Comparison of ENCODE assay signal across 8 mouse cellular contexts in genomic region chr7:48138248-48138702, GRCm38 (mm10). TPM values are rescaled to one million over a fixed set of nuclear protein-coding genes. Genes with fewer than 3 reads are reported as not detected.
A peak's percentile ranks its signal among the peaks of the same experiment; 100 is the strongest.
DNase-seq lines count a peak whose midpoint lies in the region; ATAC-seq and TF ChIP-seq lines count a peak whose summit lies in the region.

No protein-coding gene starts in this region.

- peak overlapping the region; percentile 62 for H3K4me3 ChIP-seq in embryonic facial prominence, embryonic 12.5 days
- H3K4me3 ChIP-seq in limb, embryonic 10.5 days: peak overlapping the region; percentile 65
- H3K4me3 ChIP-seq in stomach, postnatal 0 days (ENCODE audit: low read depth, low read length): peak overlapping the region; percentile 59

- intact Hi-C loops in heart, postnatal 14 days (cut with DNase I): no loop called here

- TF ChIP-seq CTCF in stomach, postnatal 0 days (IDR thresholded peaks at IDR 0.05; ENCODE audit: low read depth): peak; percentile 78

- ATAC-seq in embryonic facial prominence, embryonic 12.5 days (ENCODE audit: insufficient number of reproducible peaks, insufficient read depth, low FRiP score, low TSS enrichment): no peak
- peak; percentile 55; the same call in 1 of the 2 replicates for ATAC-seq in stomach, postnatal 0 days (ENCODE audit: low FRiP score, low TSS enrichment)
- no peak for ATAC-seq in cerebellum, adult (ENCODE audit: insufficient number of reproducible peaks, low FRiP score, low TSS enrichment)

- no peaks in the 10 kb centered on the region for H3K27me3 ChIP-seq in embryonic facial prominence, embryonic 12.5 days
- H3K27me3 ChIP-seq in limb, embryonic 10.5 days (ENCODE audit: low read depth, poor library complexity, severe bottlenecking): no peaks in the 10 kb centered on the region
- no peaks in the 10 kb centered on the region for H3K27me3 ChIP-seq in stomach, postnatal 0 days (ENCODE audit: control insufficient read depth, insufficient read depth, low read length)

- 2% methylated on average over 17 of the region's 17 CpGs for WGBS in embryonic facial prominence, embryonic 12.5 days
- WGBS in limb, embryonic 10.5 days: 3% methylated on average over 17 of the region's 17 CpGs
- WGBS in stomach, postnatal 0 days: 1% methylated on average over 17 of the region's 17 CpGs

- H3K4me1 ChIP-seq in embryonic facial prominence, embryonic 12.5 days: 0 out of 2 replicates have a peak, but pooled peaks cover 3% of the 10 kb centered on the region
- H3K4me1 ChIP-seq in limb, embryonic 10.5 days: peaks cover 6% of the 10 kb centered on the region
- H3K4me1 ChIP-seq in stomach, postnatal 0 days (replicated peaks; ENCODE audit: control insufficient read depth, insufficient read depth): no peaks in the 10 kb centered on the region

- H3K4me2 ChIP-seq in embryonic facial prominence, embryonic 12.5 days (replicated peaks): peak overlapping the region; percentile 78
- H3K4me2 ChIP-seq in stomach, postnatal 0 days (replicated peaks; ENCODE audit: low read depth): peak overlapping the region; percentile 76

- no peak for TF ChIP-seq EP300 in stomach, postnatal 0 days (optimal IDR thresholded peaks at IDR 0.05)

- H3K9ac ChIP-seq in embryonic facial prominence, embryonic 12.5 days: peak overlapping the region; percentile 69
- peak overlapping the region; percentile 72 for H3K9ac ChIP-seq in stomach, postnatal 0 days (ENCODE audit: low read length)

- no peaks in the 10 kb centered on the region for H3K36me3 ChIP-seq in embryonic facial prominence, embryonic 12.5 days
- 0 out of 2 replicates have a peak, but pooled peaks cover 2% of the 10 kb centered on the region for H3K36me3 ChIP-seq in limb, embryonic 10.5 days
- no peaks in the 10 kb centered on the region for H3K36me3 ChIP-seq in stomach, postnatal 0 days (ENCODE audit: control insufficient read depth, insufficient read depth, low read length)

- peak overlapping the region; percentile 82 for H3K27ac ChIP-seq in embryonic facial prominence, embryonic 12.5 days
- peak overlapping the region; percentile 91 for H3K27ac ChIP-seq in limb, embryonic 10.5 days
- H3K27ac ChIP-seq in stomach, postnatal 0 days (replicated peaks): peak overlapping the region; percentile 76

- H3K9me3 ChIP-seq in embryonic facial prominence, embryonic 12.5 days: peaks cover 11% of the 10 kb centered on the region; the same call in 1 of the 2 replicates
- H3K9me3 ChIP-seq in limb, embryonic 10.5 days (replicated peaks): peaks cover 5% of the 10 kb centered on the region; the same call in 1 of the 2 replicates
- no peaks in the 10 kb centered on the region for H3K9me3 ChIP-seq in stomach, postnatal 0 days (ENCODE audit: control insufficient read depth, low read length)

- DNase-seq in right cerebral cortex, postnatal 4 days: peak; percentile 3
- no peak for DNase-seq in right cerebral cortex, postnatal 25 days
- peak; percentile 5 to 23 for DNase-seq in heart, postnatal 14 days
- peak; percentile 72 for DNase-seq in limb, embryonic 10.5 days (ENCODE audit: low spot score)
- peak; percentile 44 for DNase-seq in mesoderm, embryonic 11.5 days (ENCODE audit: low read depth, low spot score)
- peak; percentile 69 for DNase-seq in stomach, postnatal 0 days (ENCODE audit: low spot score)

RNA-seq across cellular contexts. Expression of gene Mrgprb5, which starts 30.5 kb away (rescaled TPM):
- not detected in 2 replicates for polyA plus RNA-seq in embryonic facial prominence, embryonic 12.5 days (2016; fragmentation: Nextera tagmentation; extraction: Ambion mirVana)
- total RNA-seq in heart, postnatal 14 days (2021): not detected
- polyA plus RNA-seq in limb, embryonic 10.5 days (2016; fragmentation: Nextera tagmentation; extraction: Ambion mirVana): not detected in 2 replicates
- polyA plus RNA-seq in stomach, postnatal 0 days (2015; fragmentation: Nextera tagmentation; extraction: Ambion mirVana): not detected in 2 replicates
